Mouse (Mus musculus): ENCODE measurements around the gene Gm49342. TPM values are rescaled to one million over a fixed set of nuclear protein-coding genes. Genes with fewer than 3 reads are reported as not detected.

The Gm49342 gene
- total RNA-seq (2023; ENCODE audit: inconsistent age): 21.2 to 39.4 TPM (median 23.8 TPM) in 4 replicates

GRCm38 (mm10) chr14:50943932-50944667, at the start of gene Gm49342:
Gm49342 (plus strand) TSS chr14:50944517.

GRCm38 (mm10) chr14:50897374-50897765, 46.9 kb upstream of the Gm49342 start, which contains the start of gene Klhl33:
Klhl33 (minus strand) TSS chr14:50897507.

DNA sequence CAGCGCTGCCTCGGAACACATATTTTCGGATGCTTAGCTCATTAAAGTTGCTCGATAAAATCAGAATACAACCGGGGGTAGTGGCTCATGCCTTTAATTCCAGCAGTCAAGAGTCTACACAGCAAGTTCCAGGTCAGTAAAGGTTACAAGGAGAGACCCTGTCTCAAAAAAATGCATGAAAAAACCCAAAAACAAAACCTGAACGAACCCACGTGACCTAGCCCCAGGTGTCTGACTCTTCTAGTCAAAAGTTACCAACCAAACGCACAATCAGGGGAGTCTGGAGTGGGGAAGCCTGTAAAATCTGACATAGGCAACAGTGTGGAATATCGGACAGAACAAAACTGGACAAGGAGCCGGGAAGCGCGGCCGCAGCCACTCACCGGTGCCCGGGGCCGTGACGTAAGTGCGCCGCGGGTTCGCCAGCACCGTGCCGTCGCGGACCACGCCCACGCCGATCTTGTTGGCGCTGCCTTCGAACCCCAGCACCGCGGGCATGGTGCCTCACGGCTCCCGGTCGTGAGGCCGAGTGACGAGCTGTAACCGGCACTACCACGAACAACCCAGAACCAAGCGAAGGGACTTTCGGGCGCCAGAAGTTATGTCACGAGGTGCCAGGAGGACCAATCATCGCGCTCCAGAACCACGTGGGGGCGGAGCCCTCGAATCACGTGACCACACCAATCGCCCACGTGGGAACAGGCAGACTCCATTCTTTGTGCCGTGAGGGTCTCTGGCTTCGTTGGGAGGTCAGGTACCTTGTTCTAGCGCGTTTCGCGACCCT, 19.8 kb upstream of the Gm49342 start, which contains the start of the genes Osgep and Apex1:
Gene Osgep, minus strand, starts transcription at position 613 of the 784 bp plus-strand sequence.
Gene Apex1, plus strand, starts transcription at position 688 of the 784 bp plus-strand sequence.

GRCm38 (mm10) chr14:50930754-50931492, 13.4 kb upstream of the Gm49342 start, which contains the start of the genes Pip4p1 and Pnp:
Pip4p1 (minus strand) TSS chr14:50930856.
Pnp (plus strand) TSS chr14:50931082.

DNA sequence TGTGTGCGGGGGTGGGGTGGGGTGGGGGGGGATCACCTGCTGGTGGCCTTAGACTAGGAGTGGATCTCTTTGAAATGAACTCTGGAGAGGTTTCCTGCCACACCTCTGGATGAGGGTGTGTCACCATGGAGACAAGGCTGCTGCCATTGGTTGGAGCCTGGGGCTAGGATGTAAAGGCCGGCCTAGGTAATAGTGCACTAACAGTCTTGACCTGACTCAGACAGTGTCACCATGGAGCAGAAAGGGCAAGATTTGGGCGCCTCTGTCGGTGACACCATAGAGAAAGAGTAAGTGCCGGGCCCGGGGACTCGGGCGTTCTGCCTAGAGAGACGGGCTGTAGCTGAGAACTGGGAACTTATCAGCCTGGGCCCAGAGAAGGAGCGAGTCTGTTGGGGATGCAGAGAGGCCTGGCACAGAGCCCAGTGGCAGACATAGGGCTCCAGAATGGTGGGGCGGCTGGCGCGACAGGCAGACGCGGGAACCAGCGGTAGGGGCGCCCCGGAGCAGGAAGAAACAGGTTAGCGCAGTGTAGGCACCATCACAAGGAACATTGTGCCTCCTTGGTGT, 11.7 kb downstream of the Gm49342 start, which contains the start of gene Pnp2:
Gene Pnp2, plus strand, starts transcription at position 51 of the 567 bp plus-strand sequence.

GRCm38 (mm10) chr14:51007152-51007801, 63.0 kb downstream of the Gm49342 start, which contains the start of gene Rnase10:
Rnase10 (plus strand) TSS chr14:51007751.

Other genes starting within 250 kb of the Gm49342 start
- not detected in 4 replicates for gene Olfr748, start 237.1 kb upstream of the Gm49342 start, total RNA-seq (2023; ENCODE audit: inconsistent age)
- not detected in 4 replicates for gene Olfr749, start 199.4 kb upstream of the Gm49342 start, total RNA-seq (2023; ENCODE audit: inconsistent age)
- 77.4 to 93.8 TPM (median 87.5 TPM) in 4 replicates for gene Ttc5, start 159.0 kb upstream of the Gm49342 start, total RNA-seq (2023; ENCODE audit: inconsistent age)
- 1.3 to 2.2 TPM in 2 of 4 replicates, not detected in the others for gene Ccnb1ip1, start 136.8 kb upstream of the Gm49342 start, total RNA-seq (2023; ENCODE audit: inconsistent age)
- 51.3 to 61.6 TPM (median 56.8 TPM) in 4 replicates for gene Parp2, start 136.7 kb upstream of the Gm49342 start, total RNA-seq (2023; ENCODE audit: inconsistent age)
- 50.0 to 57.6 TPM (median 57.1 TPM) in 4 replicates for gene Tep1, start 74.0 kb upstream of the Gm49342 start, total RNA-seq (2023; ENCODE audit: inconsistent age)
- not detected in 4 replicates for gene Klhl33, start 47.0 kb upstream of the Gm49342 start, total RNA-seq (2023; ENCODE audit: inconsistent age)
- gene Osgep, start 19.6 kb upstream of the Gm49342 start, total RNA-seq (2023; ENCODE audit: inconsistent age): 52.9 to 58.7 TPM (median 56.4 TPM) in 4 replicates
- gene Apex1, start 19.5 kb upstream of the Gm49342 start, total RNA-seq (2023; ENCODE audit: inconsistent age): 45.2 to 63.2 TPM (median 45.7 TPM) in 4 replicates
- gene Pip4p1, start 13.7 kb upstream of the Gm49342 start, total RNA-seq (2023; ENCODE audit: inconsistent age): 224 to 227 TPM (median 225 TPM) in 4 replicates
- gene Pnp, start 13.4 kb upstream of the Gm49342 start, total RNA-seq (2023; ENCODE audit: inconsistent age): 32.7 to 38.2 TPM (median 37.1 TPM) in 4 replicates
- gene Pnp2, start 11.5 kb downstream of the Gm49342 start, total RNA-seq (2023; ENCODE audit: inconsistent age): 1.2 to 3.4 TPM (median 2.5 TPM) in 4 replicates
- not detected in 4 replicates for gene Rnase10, start 63.2 kb downstream of the Gm49342 start, total RNA-seq (2023; ENCODE audit: inconsistent age)
- gene Rnase9, start 97.4 kb downstream of the Gm49342 start, total RNA-seq (2023; ENCODE audit: inconsistent age): not detected in 4 replicates
- gene Rnase11, start 105.6 kb downstream of the Gm49342 start, total RNA-seq (2023; ENCODE audit: inconsistent age): not detected in 4 replicates
- gene Rnase12, start 113.1 kb downstream of the Gm49342 start, total RNA-seq (2023; ENCODE audit: inconsistent age): 1.1 to 2.9 TPM (median 1.6 TPM) in 3 of 4 replicates, not detected in the other
- gene Olfr750, start 129.9 kb downstream of the Gm49342 start, total RNA-seq (2023; ENCODE audit: inconsistent age): not detected in 4 replicates
- gene Rnase4, start 146.6 kb downstream of the Gm49342 start, total RNA-seq (2023; ENCODE audit: inconsistent age): 0.32 to 1.5 TPM (median 0.81 TPM) in 4 replicates
- not detected in 4 replicates for gene Ang, start 146.6 kb downstream of the Gm49342 start, total RNA-seq (2023; ENCODE audit: inconsistent age)
- not detected in 4 replicates for gene Eddm3b, start 169.9 kb downstream of the Gm49342 start, total RNA-seq (2023; ENCODE audit: inconsistent age)
- 106 to 123 TPM (median 116 TPM) in 4 replicates for gene Rnase6, start 179.4 kb downstream of the Gm49342 start, total RNA-seq (2023; ENCODE audit: inconsistent age)
- gene Rnase1, start 202.3 kb downstream of the Gm49342 start, total RNA-seq (2023; ENCODE audit: inconsistent age): 0.72 TPM in 1 of 4 replicates, not detected in the others
- not detected in 4 replicates for gene Rnase2b, start 217.7 kb downstream of the Gm49342 start, total RNA-seq (2023; ENCODE audit: inconsistent age)